Mouse (Mus musculus): Measurements from ENCODE around the gene Myo1g. TPM values are rescaled to one million over a fixed set of nuclear protein-coding genes. Genes with fewer than 3 reads are reported as not detected.

Myo1g gene
- polyA plus RNA-seq, 1 experiment from 2014 or later = 0.60 TPM

GRCm38 (mm10) chr11:6525241-6525640 lies 4.5 kb upstream of the Myo1g start:
- no peak overlapping the region for H3K4me2 ChIP-seq (replicated peaks; ENCODE audit: low read depth, low read length)
- no peak for ATAC-seq (ENCODE audit: low FRiP score, low TSS enrichment)
- peaks cover 4% of the 10 kb centered on the region; the same call in 1 of the 2 replicates for H3K4me1 ChIP-seq (ENCODE audit: control insufficient read depth, insufficient read depth, low read length)
- H3K36me3 ChIP-seq (ENCODE audit: control insufficient read depth, insufficient read depth, low read length) = peaks cover 24% of the 10 kb centered on the region
- no peaks in the 10 kb centered on the region for H3K27me3 ChIP-seq (ENCODE audit: control insufficient read depth, insufficient read depth, low read length)
- WGBS = 91% methylated on average over 1 of the region's 1 CpGs
- no peak overlapping the region for H3K9ac ChIP-seq (ENCODE audit: low read depth, low read length)
- no peak overlapping the region for H3K27ac ChIP-seq (ENCODE audit: low read depth, low read length)
- H3K9me3 ChIP-seq (ENCODE audit: control insufficient read depth, low read length) = no peaks in the 10 kb centered on the region
- no peak overlapping the region for H3K4me3 ChIP-seq (ENCODE audit: low read length)

GRCm38 (mm10) chr11:6524880-6525238 lies 4.1 kb upstream of the Myo1g start:
- no peak overlapping the region for H3K4me3 ChIP-seq (ENCODE audit: low read length)
- WGBS = 92% methylated on average over 4 of the region's 4 CpGs
- H3K9ac ChIP-seq (ENCODE audit: low read depth, low read length) = no peak overlapping the region
- H3K9me3 ChIP-seq (ENCODE audit: control insufficient read depth, low read length) = no peaks in the 10 kb centered on the region
- no peak overlapping the region for H3K4me2 ChIP-seq (replicated peaks; ENCODE audit: low read depth, low read length)
- peaks cover 4% of the 10 kb centered on the region; the same call in 1 of the 2 replicates for H3K4me1 ChIP-seq (ENCODE audit: control insufficient read depth, insufficient read depth, low read length)
- no peak for ATAC-seq (ENCODE audit: low FRiP score, low TSS enrichment)
- H3K27ac ChIP-seq (ENCODE audit: low read depth, low read length) = no peak overlapping the region
- H3K36me3 ChIP-seq (ENCODE audit: control insufficient read depth, insufficient read depth, low read length) = peaks cover 24% of the 10 kb centered on the region
- no peaks in the 10 kb centered on the region for H3K27me3 ChIP-seq (ENCODE audit: control insufficient read depth, insufficient read depth, low read length)

GRCm38 (mm10) chr11:6524165-6524879 lies 3.6 kb upstream of the Myo1g start:
- Histone ChIP-seq H3K9ac (ENCODE audit: low read depth, low read length) (no peak overlapping the region), H3K9me3 (ENCODE audit: control insufficient read depth, low read length) (no peaks in the 10 kb centered on the region), H3K4me2 (replicated peaks; ENCODE audit: low read depth, low read length) (no peak overlapping the region), H3K27me3 (ENCODE audit: control insufficient read depth, insufficient read depth, low read length) (no peaks in the 10 kb centered on the region), H3K4me3 (ENCODE audit: low read length) (no peak overlapping the region), H3K4me1 (ENCODE audit: control insufficient read depth, insufficient read depth, low read length) (peaks cover 4% of the 10 kb centered on the region; the same call in 1 of the 2 replicates), H3K27ac (ENCODE audit: low read depth, low read length) (no peak overlapping the region), H3K36me3 (ENCODE audit: control insufficient read depth, insufficient read depth, low read length) (peaks cover 24% of the 10 kb centered on the region)
- 89% methylated on average over 8 of the region's 8 CpGs for WGBS
- ATAC-seq (ENCODE audit: low FRiP score, low TSS enrichment) = no peak

GRCm38 (mm10) chr11:6523662-6524088 lies 2.9 kb upstream of the Myo1g start:
- no peak overlapping the region for H3K27ac ChIP-seq (ENCODE audit: low read depth, low read length)
- H3K4me3 ChIP-seq (ENCODE audit: low read length) = no peak overlapping the region
- 45% methylated on average over 1 of the region's 1 CpGs for WGBS
- no peaks in the 10 kb centered on the region for H3K9me3 ChIP-seq (ENCODE audit: control insufficient read depth, low read length)
- no peak for ATAC-seq (ENCODE audit: low FRiP score, low TSS enrichment)
- H3K9ac ChIP-seq (ENCODE audit: low read depth, low read length) = no peak overlapping the region
- peaks cover 24% of the 10 kb centered on the region for H3K36me3 ChIP-seq (ENCODE audit: control insufficient read depth, insufficient read depth, low read length)
- H3K4me2 ChIP-seq (replicated peaks; ENCODE audit: low read depth, low read length) = no peak overlapping the region
- peaks cover 4% of the 10 kb centered on the region; the same call in 1 of the 2 replicates for H3K4me1 ChIP-seq (ENCODE audit: control insufficient read depth, insufficient read depth, low read length)
- no peaks in the 10 kb centered on the region for H3K27me3 ChIP-seq (ENCODE audit: control insufficient read depth, insufficient read depth, low read length)

- WGBS = 66% methylated on average over 9 of the region's 9 CpGs
- H3K4me3 ChIP-seq (ENCODE audit: low read length) = no peak overlapping the region
Observed at GRCm38 (mm10) chr11:6522782-6523525, 2.2 kb upstream of the Myo1g start.

GRCm38 (mm10) chr11:6519491-6520033 lies 1.2 kb downstream of the Myo1g start:
- no peak for ATAC-seq (ENCODE audit: low FRiP score, low TSS enrichment)
- Histone ChIP-seq H3K4me3 (ENCODE audit: low read length) (no peak overlapping the region), H3K4me2 (replicated peaks; ENCODE audit: low read depth, low read length) (no peak overlapping the region), H3K9ac (ENCODE audit: low read depth, low read length) (no peak overlapping the region), H3K27ac (ENCODE audit: low read depth, low read length) (no peak overlapping the region), H3K27me3 (ENCODE audit: control insufficient read depth, insufficient read depth, low read length) (no peaks in the 10 kb centered on the region), H3K4me1 (ENCODE audit: control insufficient read depth, insufficient read depth, low read length) (no peaks in the 10 kb centered on the region), H3K36me3 (ENCODE audit: control insufficient read depth, insufficient read depth, low read length) (peaks cover 3% of the 10 kb centered on the region), H3K9me3 (ENCODE audit: control insufficient read depth, low read length) (no peaks in the 10 kb centered on the region)
- 69% methylated on average over 11 of the region's 11 CpGs for WGBS

More at GRCm38 (mm10) chr11:6522782-6523525, 2.2 kb upstream of the Myo1g start:
- no peak overlapping the region for H3K27ac ChIP-seq (ENCODE audit: low read depth, low read length)
- no peak for ATAC-seq (ENCODE audit: low FRiP score, low TSS enrichment)
- H3K27me3 ChIP-seq (ENCODE audit: control insufficient read depth, insufficient read depth, low read length) = no peaks in the 10 kb centered on the region
- H3K4me2 ChIP-seq (replicated peaks; ENCODE audit: low read depth, low read length) = no peak overlapping the region
- no peaks in the 10 kb centered on the region for H3K9me3 ChIP-seq (ENCODE audit: control insufficient read depth, low read length)
- H3K36me3 ChIP-seq (ENCODE audit: control insufficient read depth, insufficient read depth, low read length) = peaks cover 24% of the 10 kb centered on the region
- no peak overlapping the region for H3K9ac ChIP-seq (ENCODE audit: low read depth, low read length)
- H3K4me1 ChIP-seq (ENCODE audit: control insufficient read depth, insufficient read depth, low read length) = peaks cover 4% of the 10 kb centered on the region; the same call in 1 of the 2 replicates

GRCm38 (mm10) chr11:6514837-6515236 lies 5.9 kb downstream of the Myo1g start:
- H3K4me3 ChIP-seq (ENCODE audit: low read length) = no peak overlapping the region
- no peaks in the 10 kb centered on the region for H3K4me1 ChIP-seq (ENCODE audit: control insufficient read depth, insufficient read depth, low read length)
- no peaks in the 10 kb centered on the region for H3K9me3 ChIP-seq (ENCODE audit: control insufficient read depth, low read length)
- no peaks in the 10 kb centered on the region for H3K36me3 ChIP-seq (ENCODE audit: control insufficient read depth, insufficient read depth, low read length)
- WGBS = 47% methylated on average over 7 of the region's 7 CpGs
- H3K4me2 ChIP-seq (replicated peaks; ENCODE audit: low read depth, low read length) = no peak overlapping the region
- H3K27me3 ChIP-seq (ENCODE audit: control insufficient read depth, insufficient read depth, low read length) = no peaks in the 10 kb centered on the region
- ATAC-seq (ENCODE audit: low FRiP score, low TSS enrichment) = 0 out of 2 replicates have a peak, but pooled peaks have one; percentile 55
- no peak overlapping the region for H3K27ac ChIP-seq (ENCODE audit: low read depth, low read length)
- no peak overlapping the region for H3K9ac ChIP-seq (ENCODE audit: low read depth, low read length)

- Histone ChIP-seq H3K4me1 (ENCODE audit: control insufficient read depth, insufficient read depth, low read length) (no peaks in the 10 kb centered on the region), H3K9ac (ENCODE audit: low read depth, low read length) (no peak overlapping the region), H3K4me2 (replicated peaks; ENCODE audit: low read depth, low read length) (no peak overlapping the region), H3K4me3 (ENCODE audit: low read length) (no peak overlapping the region), H3K27ac (ENCODE audit: low read depth, low read length) (no peak overlapping the region), H3K36me3 (ENCODE audit: control insufficient read depth, insufficient read depth, low read length) (no peaks in the 10 kb centered on the region), H3K9me3 (ENCODE audit: control insufficient read depth, low read length) (no peaks in the 10 kb centered on the region), H3K27me3 (ENCODE audit: control insufficient read depth, insufficient read depth, low read length) (no peaks in the 10 kb centered on the region)
- 67% methylated on average over 1 of the region's 1 CpGs for WGBS
- ATAC-seq (ENCODE audit: low FRiP score, low TSS enrichment) = no peak
Observed at GRCm38 (mm10) chr11:6508269-6508876, 12.4 kb downstream of the Myo1g start.

Data from kidney, embryonic 14.5 days (tissue).